ENCODE assay signal across 11 mouse cellular contexts in genomic region chr8:78267894-78268411, GRCm38 (mm10). TPM values are rescaled to one million over a fixed set of nuclear protein-coding genes. Genes with fewer than 3 reads are reported as not detected.
DNase-seq lines count a peak whose midpoint lies in the region; ATAC-seq and TF ChIP-seq lines count a peak whose summit lies in the region.
"Had no signal": no experiment of that assay in that cellular context is flagged by ENCODE, and none has a peak within 500 bp of the region (broad histone marks: within the 10 kb centered on the region; RNA-seq: fewer than 3 reads in every experiment).

No protein-coding gene starts in this region.

- TF ChIP-seq POLR2A in brain, embryonic 14.5 days (IDR thresholded peaks at IDR 0.05; ENCODE audit: borderline replicate concordance, extremely low read depth, insufficient read depth, insufficient read length, poor library complexity, severe bottlenecking) = no peak

- H3K4me2 ChIP-seq in forebrain, embryonic 14.5 days (ENCODE audit: low read length) = no peak overlapping the region
- H3K4me2 ChIP-seq in midbrain, embryonic 12.5 days (replicated peaks) = peak overlapping the region; percentile 36
- H3K4me2 ChIP-seq: neural tube, embryonic 13.5 days had no signal

- no peak for TF ChIP-seq CTCF in brain, embryonic 14.5 days (IDR thresholded peaks at IDR 0.05; ENCODE audit: borderline replicate concordance, extremely low read depth, insufficient read depth, insufficient read length)

- no peaks in the 10 kb centered on the region for H3K36me3 ChIP-seq in forebrain, embryonic 14.5 days (ENCODE audit: control insufficient read depth, insufficient read depth, low read length)
- no peaks in the 10 kb centered on the region for H3K36me3 ChIP-seq in midbrain, embryonic 12.5 days
- H3K36me3 ChIP-seq: neural tube, embryonic 13.5 days had no signal

- 4% methylated on average over 7 of the region's 7 CpGs for WGBS in forebrain, embryonic 14.5 days
- WGBS in midbrain, embryonic 12.5 days = 2% methylated on average over 7 of the region's 7 CpGs

- DNase-seq in kidney, postnatal 10 days = peak; percentile 14
- no peak for DNase-seq in kidney, postnatal 36 days
- peak; percentile 70 for DNase-seq in brain, embryonic 14.5 days (ENCODE audit: low read depth)
- DNase-seq in forebrain, embryonic 14.5 days (ENCODE audit: low spot score) = peak; percentile 53
- DNase-seq in left cerebral cortex, adult 18-20 months (ENCODE audit: low spot score in 2 of 2) = no peak
- no peak for DNase-seq in spleen, postnatal 14 days (ENCODE audit: low spot score in 2 of 2)
- DNase-seq: thymus, postnatal 25 days had no signal

- no peak overlapping the region for H3K27ac ChIP-seq in forebrain, embryonic 14.5 days (ENCODE audit: low read depth, low read length)
- no peak overlapping the region for H3K27ac ChIP-seq in midbrain, embryonic 12.5 days (replicated peaks)
- H3K27ac ChIP-seq: neural tube, embryonic 13.5 days had no signal

- no peak overlapping the region for H3K4me3 ChIP-seq in forebrain, embryonic 14.5 days (ENCODE audit: low read depth, low read length)
- H3K4me3 ChIP-seq in midbrain, embryonic 12.5 days = no peak overlapping the region
- H3K4me3 ChIP-seq: neural tube, embryonic 13.5 days had no signal

- peaks cover 9% of the 10 kb centered on the region; the same call in 1 of the 2 replicates for H3K4me1 ChIP-seq in forebrain, embryonic 14.5 days (ENCODE audit: control insufficient read depth, insufficient read depth, low read length)
- H3K4me1 ChIP-seq in midbrain, embryonic 12.5 days = peaks cover 13% of the 10 kb centered on the region

- peak; percentile 52 for ATAC-seq in forebrain, embryonic 14.5 days
- peak; percentile 73 for ATAC-seq in midbrain, embryonic 12.5 days (ENCODE audit: low FRiP score, low read depth)

- no peaks in the 10 kb centered on the region for H3K27me3 ChIP-seq in forebrain, embryonic 14.5 days (replicated peaks; ENCODE audit: control insufficient read depth, insufficient read depth, low read length)
- H3K27me3 ChIP-seq in midbrain, embryonic 12.5 days = no peaks in the 10 kb centered on the region; the same call in 1 of the 2 replicates
- H3K27me3 ChIP-seq: neural tube, embryonic 13.5 days had no signal

- H3K9me3 ChIP-seq in forebrain, embryonic 14.5 days (replicated peaks; ENCODE audit: control insufficient read depth, low read length) = no peaks in the 10 kb centered on the region
- no peaks in the 10 kb centered on the region for H3K9me3 ChIP-seq in midbrain, embryonic 12.5 days
- H3K9me3 ChIP-seq: neural tube, embryonic 13.5 days had no signal

- H3K9ac ChIP-seq in forebrain, embryonic 14.5 days (ENCODE audit: low read length) = no peak overlapping the region
- no peak overlapping the region for H3K9ac ChIP-seq in midbrain, embryonic 12.5 days (replicated peaks)
- H3K9ac ChIP-seq: neural tube, embryonic 13.5 days had no signal

RNA-seq across cellular contexts. Expression of gene Ttc29, which starts 54.9 kb away (rescaled TPM):
- 0.53 and 0.59 TPM in 2 replicates for polyA plus RNA-seq in brain, embryonic 14.5 days (2012; rRNA removed)
- 0.41 and 1.1 TPM in 2 replicates for polyA plus RNA-seq in forebrain, embryonic 14.5 days (2014; fragmentation: Nextera tagmentation; extraction: Ambion mirVana)
- 0.14 TPM in 1 of 2 replicates, not detected in the other for polyA plus RNA-seq in midbrain, embryonic 12.5 days (2016; fragmentation: Nextera tagmentation; extraction: Ambion mirVana)
- not detected for total RNA-seq in left cerebral cortex, adult 18-20 months (2021)
- total RNA-seq: common myeloid progenitor, adult 5-6 weeks had no signal
- polyA plus RNA-seq: intestine, embryonic 14.5 days; neural tube, embryonic 13.5 days had no signal

Comparison
In these comparisons a context has a peak if more than half of its experiments do, and no peak if none do; other contexts are left out.
1. DNase-seq: peak in kidney, postnatal 10 days (single experiment), brain, embryonic 14.5 days (single experiment) and forebrain, embryonic 14.5 days (single experiment); none in kidney, postnatal 36 days (0 of 2), left cerebral cortex, adult 18-20 months (0 of 2) and spleen, postnatal 14 days (0 of 2).